Mouse (Mus musculus) myocyte (in vitro differentiated cells): ENCODE data around the gene Hipk4. TPM values are rescaled to one million over a fixed set of nuclear protein-coding genes. Genes with fewer than 3 reads are reported as not detected.

ENCODE experiments used
- H3K27me3 ChIP-seq: one replicate; pipeline ENCODE4 v1.6.1; 2011; ENCODE audit not compliant: control insufficient read depth, insufficient read depth, insufficient read length
- H3K36me3 ChIP-seq: one replicate; pipeline ENCODE4 v1.6.1; 2011; ENCODE audit not compliant: control insufficient read depth, insufficient read depth
- H3K4me2 ChIP-seq: one replicate; pipeline ENCODE4 v1.6.1; 2011; ENCODE audit warnings: low read depth, control low read depth
- H3K4me3 ChIP-seq: one replicate; pipeline ENCODE4 v1.5.1; 2011; ENCODE audit warnings: mild to moderate bottlenecking, control low read depth, moderate library complexity
- H3K79me2 ChIP-seq: one replicate; pipeline ENCODE4 v1.6.1; 2011; ENCODE audit not compliant: control insufficient read depth, insufficient read depth
- H3ac ChIP-seq: one replicate; pipeline ENCODE4 v1.6.1; 2011; ENCODE audit not compliant: control insufficient read depth, insufficient read length
- CEBPB ChIP-seq: IDR thresholded peaks from 2 replicates; pipeline ENCODE4 v1.6.1; 2011; ENCODE audit warnings: mild to moderate bottlenecking, moderate library complexity; ENCODE audit not compliant: poor library complexity, insufficient read depth, severe bottlenecking
- E2F4 ChIP-seq: IDR thresholded peaks from one replicate; pipeline ENCODE4 v1.6.1; 2011; ENCODE audit warnings: mild to moderate bottlenecking, control low read depth, moderate library complexity; ENCODE audit not compliant: insufficient read depth
- MAX ChIP-seq: IDR thresholded peaks from one replicate; pipeline ENCODE4 v1.6.1; 2011; ENCODE audit warnings: low read depth, mild to moderate bottlenecking, control low read depth
- MYOD1 ChIP-seq, 3 experiments: IDR thresholded peaks; one replicate each; pipeline ENCODE4 v1.6.1; 2011; ENCODE audit warnings: control low read depth in 2 of 3, low read depth in 2 of 3, mild to moderate bottlenecking in 2 of 3, moderate library complexity in 1 of 3; ENCODE audit not compliant: insufficient read length in 2 of 3, control insufficient read depth in 1 of 3
- MYOG ChIP-seq, 3 experiments: IDR thresholded peaks; one replicate each; pipeline ENCODE4 v1.6.1; 2011; ENCODE audit warnings: control low read depth in 2 of 3, low read depth in 2 of 3, mild to moderate bottlenecking in 2 of 3; ENCODE audit not compliant: insufficient read length in 2 of 3, control insufficient read depth in 1 of 3, insufficient read depth in 1 of 3
- POLR2A ChIP-seq: IDR thresholded peaks from one replicate; pipeline ENCODE4 v1.6.1; 2011; ENCODE audit warnings: low read depth, mild to moderate bottlenecking, control low read depth, moderate library complexity; ENCODE audit not compliant: insufficient read length
- POLR2AphosphoS2 ChIP-seq: IDR thresholded peaks from one replicate; pipeline ENCODE4 v1.6.1; 2011; ENCODE audit warnings: low read depth, control low read depth; ENCODE audit not compliant: insufficient read length
- REST ChIP-seq: IDR thresholded peaks from one replicate; pipeline ENCODE4 v1.6.1; 2011; ENCODE audit warnings: mild to moderate bottlenecking, control low read depth, moderate library complexity; ENCODE audit not compliant: insufficient read depth, insufficient read length
- SRF ChIP-seq: IDR thresholded peaks from one replicate; pipeline ENCODE4 v1.6.1; 2011; ENCODE audit warnings: low read depth; ENCODE audit not compliant: control insufficient read depth, insufficient read length
- TCF12 ChIP-seq: IDR thresholded peaks from one replicate; pipeline ENCODE4 v1.6.1; 2011; ENCODE audit warnings: mild to moderate bottlenecking, control low read depth; ENCODE audit not compliant: poor library complexity, insufficient read depth, severe bottlenecking
- TCF3 ChIP-seq: IDR thresholded peaks from one replicate; pipeline ENCODE4 v1.6.1; 2011; ENCODE audit warnings: low read depth, control low read depth; ENCODE audit not compliant: insufficient read length
- USF1 ChIP-seq: IDR thresholded peaks from one replicate; pipeline ENCODE4 v1.6.1; 2011; ENCODE audit warnings: low read depth, mild to moderate bottlenecking, control low read depth, moderate library complexity
- polyA plus RNA-seq: library from polyadenylated mRNA; unstranded; fragments of >200 nt; fragmentation: generic; extraction: Trizol; gene quantifications from one replicate; pipeline ENCODE4 v1.2.1, GENCODE M21; 2012; ENCODE audit warnings: missing spikeins

The Hipk4 gene
- polyA plus RNA-seq, 1 experiment, result 0.98 TPM

- no peak for TF ChIP-seq USF1
- TF ChIP-seq TCF12, result no peak
- no peak for TF ChIP-seq TCF3
- TF ChIP-seq MYOG (IDR thresholded peaks at IDR 0.05; ENCODE audit: control insufficient read depth in 1 of 3, insufficient read depth in 1 of 3, insufficient read length in 2 of 3, low read depth in 2 of 3), result no peak
- no peak for TF ChIP-seq E2F4
- TF ChIP-seq REST, result no peak
- TF ChIP-seq MYOD1 (IDR thresholded peaks at IDR 0.05; ENCODE audit: control insufficient read depth in 1 of 3, insufficient read length in 2 of 3, low read depth in 2 of 3), result no peak
- H3K4me3 ChIP-seq, result no peak overlapping the region
- no peak overlapping the region for H3K4me2 ChIP-seq
- H3K27me3 ChIP-seq, result no peaks in the 10 kb centered on the region
- no peaks in the 10 kb centered on the region for H3K36me3 ChIP-seq
- no peak overlapping the region for H3ac ChIP-seq
- peaks cover 5% of the 10 kb centered on the region for H3K79me2 ChIP-seq
Observed at GRCm38 (mm10) chr7:27510809-27511208, 12.3 kb upstream of the Hipk4 start.

GRCm38 (mm10) chr7:27514961-27515360 is 8.1 kb upstream of the Hipk4 start:
- Histone ChIP-seq H3K36me3 (no peaks in the 10 kb centered on the region), H3ac (no peak overlapping the region), H3K4me3 (no peak overlapping the region), H3K79me2 (peaks cover 5% of the 10 kb centered on the region), H3K27me3 (no peaks in the 10 kb centered on the region), H3K4me2 (no peak overlapping the region)
- TF ChIP-seq USF1, result no peak
- TF ChIP-seq POLR2AphosphoS2, result no peak
- no peak for TF ChIP-seq MYOD1 (IDR thresholded peaks at IDR 0.05; ENCODE audit: control insufficient read depth in 1 of 3, insufficient read length in 2 of 3, low read depth in 2 of 3)
- no peak for TF ChIP-seq REST
- TF ChIP-seq TCF12, result no peak
- TF ChIP-seq CEBPB, result no peak
- no peak for TF ChIP-seq MAX
- TF ChIP-seq MYOG (IDR thresholded peaks at IDR 0.05; ENCODE audit: control insufficient read depth in 1 of 3, insufficient read depth in 1 of 3, insufficient read length in 2 of 3, low read depth in 2 of 3), result no peak
- no peak for TF ChIP-seq SRF
- TF ChIP-seq POLR2A, result no peak
- TF ChIP-seq TCF3, result no peak
- no peak for TF ChIP-seq E2F4

GRCm38 (mm10) chr7:27518314-27518713 is 4.8 kb upstream of the Hipk4 start:
- no peak for TF ChIP-seq E2F4
- no peak for TF ChIP-seq TCF12
- no peak for TF ChIP-seq MYOG (IDR thresholded peaks at IDR 0.05; ENCODE audit: control insufficient read depth in 1 of 3, insufficient read depth in 1 of 3, insufficient read length in 2 of 3, low read depth in 2 of 3)
- TF ChIP-seq MAX, result no peak
- no peak for TF ChIP-seq USF1
- TF ChIP-seq SRF, result no peak
- TF ChIP-seq CEBPB, result no peak
- TF ChIP-seq POLR2A, result no peak
- no peak for TF ChIP-seq REST
- TF ChIP-seq MYOD1 (IDR thresholded peaks at IDR 0.05; ENCODE audit: control insufficient read depth in 1 of 3, insufficient read length in 2 of 3, low read depth in 2 of 3), result no peak
- TF ChIP-seq TCF3, result no peak
- TF ChIP-seq POLR2AphosphoS2, result no peak
- Histone ChIP-seq H3ac (no peak overlapping the region), H3K27me3 (no peaks in the 10 kb centered on the region), H3K36me3 (no peaks in the 10 kb centered on the region), H3K4me3 (no peak overlapping the region), H3K4me2 (no peak overlapping the region), H3K79me2 (no peaks in the 10 kb centered on the region)

DNA sequence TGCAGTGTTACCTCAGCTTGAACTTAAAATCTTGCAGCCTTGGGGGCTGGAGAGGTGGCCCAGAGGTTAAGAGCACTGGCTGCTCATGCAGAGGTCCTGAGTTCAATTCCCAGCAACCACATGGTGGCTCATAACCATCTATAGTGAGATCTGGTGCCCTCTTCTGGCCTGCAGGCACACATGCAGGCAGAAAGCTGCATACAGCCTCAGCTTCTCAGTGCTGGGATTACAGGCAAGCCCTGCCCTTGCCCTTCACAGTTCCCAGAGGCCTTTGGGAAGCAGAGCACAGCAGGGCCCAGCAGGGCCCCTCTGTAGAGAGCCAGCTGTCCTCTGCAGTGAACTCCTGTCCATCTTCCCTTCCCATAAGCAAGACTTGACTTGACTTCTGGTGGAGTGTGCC is 3.0 kb upstream of the Hipk4 start:
- H3ac ChIP-seq, result no peak overlapping the region
- no peak overlapping the region for H3K4me3 ChIP-seq
- no peak for TF ChIP-seq POLR2A
- TF ChIP-seq MAX, result no peak
- TF ChIP-seq MYOD1 (IDR thresholded peaks at IDR 0.05; ENCODE audit: control insufficient read depth in 1 of 3, insufficient read length in 2 of 3, low read depth in 2 of 3), result no peak
- no peak for TF ChIP-seq CEBPB
- no peak for TF ChIP-seq E2F4
- TF ChIP-seq TCF12, result no peak
- no peak for TF ChIP-seq MYOG (IDR thresholded peaks at IDR 0.05; ENCODE audit: control insufficient read depth in 1 of 3, insufficient read depth in 1 of 3, insufficient read length in 2 of 3, low read depth in 2 of 3)
- no peak for TF ChIP-seq REST
- TF ChIP-seq TCF3, result no peak
- no peak for TF ChIP-seq POLR2AphosphoS2
- TF ChIP-seq SRF, result no peak
- TF ChIP-seq USF1, result no peak
- no peak overlapping the region for H3K4me2 ChIP-seq
- H3K27me3 ChIP-seq, result no peaks in the 10 kb centered on the region
- no peaks in the 10 kb centered on the region for H3K36me3 ChIP-seq
- no peaks in the 10 kb centered on the region for H3K79me2 ChIP-seq

GRCm38 (mm10) chr7:27520599-27520998 is 2.5 kb upstream of the Hipk4 start:
- Histone ChIP-seq H3K4me3 (no peak overlapping the region), H3K79me2 (no peaks in the 10 kb centered on the region), H3K36me3 (no peaks in the 10 kb centered on the region), H3K27me3 (no peaks in the 10 kb centered on the region), H3ac (no peak overlapping the region), H3K4me2 (no peak overlapping the region)
- TF ChIP-seq TCF12, result no peak
- no peak for TF ChIP-seq SRF
- TF ChIP-seq USF1, result no peak
- TF ChIP-seq TCF3, result no peak
- TF ChIP-seq MYOD1 (IDR thresholded peaks at IDR 0.05; ENCODE audit: control insufficient read depth in 1 of 3, insufficient read length in 2 of 3, low read depth in 2 of 3), result no peak
- no peak for TF ChIP-seq POLR2AphosphoS2
- no peak for TF ChIP-seq E2F4
- no peak for TF ChIP-seq POLR2A
- TF ChIP-seq REST, result no peak
- TF ChIP-seq CEBPB, result no peak
- TF ChIP-seq MYOG (IDR thresholded peaks at IDR 0.05; ENCODE audit: control insufficient read depth in 1 of 3, insufficient read depth in 1 of 3, insufficient read length in 2 of 3, low read depth in 2 of 3), result no peak
- TF ChIP-seq MAX, result no peak
